Mouse (Mus musculus) liver, postnatal 0 days (tissue): ENCODE results near the gene 2610042L04Rik.
"Not testable (repeated sequence)": the region's sequence is repeated elsewhere in the genome, so short reads cannot be mapped to it uniquely, and the experiment has no call there.

Source experiments
- CTCF ChIP-seq: sonication (generic); IDR thresholded peaks from 2 replicates; pipeline ENCODE4 v1.5.1; 2016; ENCODE audit warnings: antibody characterized with exemption, low read depth
- EP300 ChIP-seq: IDR thresholded peaks from 2 replicates; pipeline ENCODE4 v1.6.1; 2016; ENCODE audit warnings: antibody characterized with exemption, low read depth, mild to moderate bottlenecking

- TF ChIP-seq EP300, CTCF: not testable (repeated sequence)
Observed at GRCm38 (mm10) chr14:4401245-4401644, 66.7 kb downstream of the 2610042L04Rik start.
